Mouse (Mus musculus): ENCODE measurements around the gene Ptprn2. TPM values are rescaled to one million over a fixed set of nuclear protein-coding genes. Genes with fewer than 3 reads are reported as not detected.

The Ptprn2 gene
- total and polyA plus RNA-seq, 3 experiments, result 0.17 TPM; not detected in 2

DNA sequence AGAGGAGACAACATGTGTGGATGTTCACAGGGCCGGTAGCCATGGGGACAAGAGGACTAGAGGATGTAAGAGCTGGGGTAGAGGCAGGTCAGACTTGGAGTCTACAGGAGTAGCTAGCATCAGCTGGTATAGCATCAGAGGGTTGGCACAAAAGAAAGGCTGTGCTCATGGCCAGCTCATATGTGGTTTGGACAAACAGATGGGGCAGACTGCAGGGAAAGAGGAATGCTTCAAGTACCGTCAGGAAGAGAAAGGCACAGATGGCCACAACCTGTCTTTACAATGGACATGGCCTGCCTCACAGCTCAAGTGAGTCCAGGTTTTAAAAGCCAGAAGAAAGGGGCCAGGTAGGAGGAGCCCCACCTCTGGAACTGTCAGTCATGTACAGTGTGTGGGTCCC, 776.5 kb downstream of the Ptprn2 start:
- no peak overlapping the region for H3K4me3 ChIP-seq (replicated peaks in 1 of 3; ENCODE audit: low read depth in 2 of 3, low read length in 2 of 3, poor library complexity in 1 of 3)
- H3K79me2 ChIP-seq (replicated peaks; ENCODE audit: control insufficient read depth, extremely low read depth, insufficient read depth, poor library complexity, severe bottlenecking), result no peaks in the 10 kb centered on the region
- no peak for DNase-seq (ENCODE audit: extremely low read depth)
- dilution Hi-C loops (cut with MboI; ENCODE audit: extremely low pct_ligation_motif_present, extremely low pct_unique_long_range_greater_than_20kb, low sequenced_read_pairs) (no loop called here), in situ Hi-C loops (cut with MboI; ENCODE audit: low pct_ligation_motif_present, low pct_unique_long_range_greater_than_20kb, low sequenced_read_pairs) (no loop called here)
- no peaks in the 10 kb centered on the region for H3K9me3 ChIP-seq (replicated peaks; ENCODE audit: low read length)
- no peaks in the 10 kb centered on the region for H3K27me3 ChIP-seq (replicated peaks)
- no peak overlapping the region for H3K4me2 ChIP-seq (ENCODE audit: insufficient read depth, low read depth, poor library complexity, severe bottlenecking)
- TF ChIP-seq MAZ (IDR thresholded peaks at IDR 0.05; ENCODE audit: low read depth, low read length) (no peak), UBTF (IDR thresholded peaks at IDR 0.05; ENCODE audit: low read depth, low read length) (no peak), POLR2A (IDR thresholded peaks at IDR 0.05; ENCODE audit: low read depth, low read length) (no peak), EP300 (IDR thresholded peaks at IDR 0.05; ENCODE audit: low read length) (no peak), ZC3H11A (IDR thresholded peaks at IDR 0.05; ENCODE audit: low read depth, low read length) (no peak), CHD1 (IDR thresholded peaks at IDR 0.05; ENCODE audit: low read depth, low read length) (no peak), CTCF (conservative IDR thresholded peaks at IDR 0.05 in 1 of 2, IDR thresholded peaks at IDR 0.05 in 1 of 2; ENCODE audit: low read depth in 2 of 2, low read length in 2 of 2) (no peak), SIN3A (IDR thresholded peaks at IDR 0.05; ENCODE audit: low read length) (no peak), MYC (IDR thresholded peaks at IDR 0.05; ENCODE audit: low read depth, low read length) (no peak), PAX5 (IDR thresholded peaks at IDR 0.05; ENCODE audit: low read length) (no peak), GABPA (IDR thresholded peaks at IDR 0.05; ENCODE audit: insufficient replicate concordance, low read depth, low read length) (no peak), MAFK (IDR thresholded peaks at IDR 0.05; ENCODE audit: insufficient replicate concordance, low read length) (no peak), NRF1 (IDR thresholded peaks at IDR 0.05; ENCODE audit: low read depth, low read length) (no peak), E2F4 (IDR thresholded peaks at IDR 0.05; ENCODE audit: insufficient replicate concordance, low read depth, low read length) (no peak)
- no peak overlapping the region for H3K9ac ChIP-seq (ENCODE audit: insufficient read depth, low read depth)
- no peaks in the 10 kb centered on the region for H3K36me3 ChIP-seq (replicated peaks in 1 of 2; ENCODE audit: control insufficient read depth in 1 of 2, insufficient read depth in 1 of 2, low read length in 1 of 2)
- no peaks in the 10 kb centered on the region for H3K4me1 ChIP-seq (ENCODE audit: control insufficient read depth in 1 of 2, insufficient read depth in 2 of 2)
- H3K27ac ChIP-seq (ENCODE audit: insufficient read depth, low read depth), result no peak overlapping the region

DNA sequence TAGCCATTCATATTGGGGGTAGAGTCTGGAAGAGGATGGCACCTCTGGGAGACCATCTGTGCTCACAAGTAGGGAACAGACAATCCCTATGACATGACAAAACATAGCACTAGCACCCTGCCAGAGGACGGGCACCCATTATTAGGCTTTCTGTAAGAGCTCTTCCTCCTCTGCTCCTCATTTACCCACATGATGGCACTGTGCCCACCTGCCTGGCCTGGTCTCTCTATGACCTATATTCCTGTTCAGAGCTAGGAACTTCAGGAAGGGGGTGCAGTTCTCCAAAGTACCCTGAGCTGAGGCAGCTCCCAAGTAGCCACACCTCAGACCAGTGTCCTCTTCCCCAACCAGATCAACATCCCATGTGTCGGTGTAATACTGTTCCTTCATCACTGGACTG, 777.6 kb downstream of the Ptprn2 start:
- Histone ChIP-seq H3K27me3 (replicated peaks) (no peaks in the 10 kb centered on the region), H3K4me1 (ENCODE audit: control insufficient read depth in 1 of 2, insufficient read depth in 2 of 2) (no peaks in the 10 kb centered on the region), H3K4me2 (ENCODE audit: insufficient read depth, low read depth, poor library complexity, severe bottlenecking) (no peak overlapping the region), H3K79me2 (replicated peaks; ENCODE audit: control insufficient read depth, extremely low read depth, insufficient read depth, poor library complexity, severe bottlenecking) (no peaks in the 10 kb centered on the region), H3K36me3 (replicated peaks in 1 of 2; ENCODE audit: control insufficient read depth in 1 of 2, insufficient read depth in 1 of 2, low read length in 1 of 2) (no peaks in the 10 kb centered on the region), H3K4me3 (replicated peaks in 1 of 3; ENCODE audit: low read depth in 2 of 3, low read length in 2 of 3, poor library complexity in 1 of 3) (no peak overlapping the region), H3K9me3 (replicated peaks; ENCODE audit: low read length) (no peaks in the 10 kb centered on the region), H3K27ac (ENCODE audit: insufficient read depth, low read depth) (no peak overlapping the region), H3K9ac (ENCODE audit: insufficient read depth, low read depth) (no peak overlapping the region)
- no peak for DNase-seq (ENCODE audit: extremely low read depth)
- in situ Hi-C loops (cut with MboI; ENCODE audit: low pct_ligation_motif_present, low pct_unique_long_range_greater_than_20kb, low sequenced_read_pairs), result no loop called here
- TF ChIP-seq UBTF (IDR thresholded peaks at IDR 0.05; ENCODE audit: low read depth, low read length) (no peak), IRF4 (IDR thresholded peaks at IDR 0.05; ENCODE audit: low read depth, low read length) (no peak), CTCF (conservative IDR thresholded peaks at IDR 0.05 in 1 of 2, IDR thresholded peaks at IDR 0.05 in 1 of 2; ENCODE audit: low read depth in 2 of 2, low read length in 2 of 2) (no peak)
- dilution Hi-C loops (cut with MboI; ENCODE audit: extremely low pct_ligation_motif_present, extremely low pct_unique_long_range_greater_than_20kb, low sequenced_read_pairs), result no loop called here

DNA sequence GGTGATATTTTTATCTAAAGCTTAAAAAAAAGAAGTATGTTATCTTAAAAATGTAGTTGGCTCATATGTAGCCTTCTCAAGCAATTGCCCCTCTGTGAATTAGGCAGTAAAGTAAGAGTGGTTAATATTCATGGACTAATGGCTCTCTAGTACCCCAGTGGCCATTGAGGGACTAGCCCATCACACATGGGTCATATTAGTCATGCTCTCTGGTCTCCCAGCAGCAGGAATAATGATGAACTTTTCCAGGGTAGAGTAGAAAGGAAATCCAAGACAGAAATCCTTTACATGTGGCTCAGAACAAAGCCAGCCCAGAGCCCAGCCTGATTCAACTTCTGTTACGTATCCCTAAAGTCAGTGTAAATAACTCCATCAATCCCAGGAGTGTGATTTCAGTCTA, 779.7 kb downstream of the Ptprn2 start:
- no peak for DNase-seq (ENCODE audit: extremely low read depth)
- H3K27ac ChIP-seq (ENCODE audit: insufficient read depth, low read depth), result no peak overlapping the region
- H3K4me3 ChIP-seq (replicated peaks in 1 of 3; ENCODE audit: low read depth in 2 of 3, low read length in 2 of 3, poor library complexity in 1 of 3), result no peak overlapping the region
- H3K9me3 ChIP-seq (replicated peaks; ENCODE audit: low read length), result no peaks in the 10 kb centered on the region
- no peak for TF ChIP-seq ZNF384 (IDR thresholded peaks at IDR 0.05; ENCODE audit: low read depth, low read length)
- TF ChIP-seq POLR2A (IDR thresholded peaks at IDR 0.05; ENCODE audit: low read depth, low read length), result no peak
- TF ChIP-seq JUN (IDR thresholded peaks at IDR 0.05; ENCODE audit: insufficient read depth, low read depth, low read length), result no peak
- no peak for TF ChIP-seq TBP (conservative IDR thresholded peaks at IDR 0.05; ENCODE audit: low read depth, low read length)
- no peak for TF ChIP-seq ZC3H11A (IDR thresholded peaks at IDR 0.05; ENCODE audit: low read depth, low read length)
- no peak for TF ChIP-seq MYC (IDR thresholded peaks at IDR 0.05; ENCODE audit: low read depth, low read length)
- TF ChIP-seq CHD2 (IDR thresholded peaks at IDR 0.05; ENCODE audit: low read length), result no peak
- no peak for TF ChIP-seq KAT2A (IDR thresholded peaks at IDR 0.05; ENCODE audit: insufficient replicate concordance, low read length)
- no peak for TF ChIP-seq RCOR1 (conservative IDR thresholded peaks at IDR 0.05; ENCODE audit: low read depth, low read length)
- no peak for TF ChIP-seq ZKSCAN1 (IDR thresholded peaks at IDR 0.05; ENCODE audit: borderline replicate concordance, low read depth, low read length)
- TF ChIP-seq HCFC1 (IDR thresholded peaks at IDR 0.05; ENCODE audit: low read depth, low read length), result no peak
- TF ChIP-seq BHLHE40 (IDR thresholded peaks at IDR 0.05; ENCODE audit: low read depth, low read length), result no peak
- TF ChIP-seq MAX (IDR thresholded peaks at IDR 0.05; ENCODE audit: low read length), result no peak
- no peak for TF ChIP-seq NELFE (IDR thresholded peaks at IDR 0.05; ENCODE audit: low read depth, low read length)
- no peaks in the 10 kb centered on the region for H3K4me1 ChIP-seq (ENCODE audit: control insufficient read depth in 1 of 2, insufficient read depth in 2 of 2)
- H3K79me2 ChIP-seq (replicated peaks; ENCODE audit: control insufficient read depth, extremely low read depth, insufficient read depth, poor library complexity, severe bottlenecking), result no peaks in the 10 kb centered on the region
- in situ Hi-C loops (cut with MboI; ENCODE audit: low pct_ligation_motif_present, low pct_unique_long_range_greater_than_20kb, low sequenced_read_pairs), result no loop called here
- no peak overlapping the region for H3K4me2 ChIP-seq (ENCODE audit: insufficient read depth, low read depth, poor library complexity, severe bottlenecking)
- no peaks in the 10 kb centered on the region for H3K36me3 ChIP-seq (replicated peaks in 1 of 2; ENCODE audit: control insufficient read depth in 1 of 2, insufficient read depth in 1 of 2, low read length in 1 of 2)
- dilution Hi-C loops (cut with MboI; ENCODE audit: extremely low pct_ligation_motif_present, extremely low pct_unique_long_range_greater_than_20kb, low sequenced_read_pairs), result no loop called here
- H3K9ac ChIP-seq (ENCODE audit: insufficient read depth, low read depth), result no peak overlapping the region
- no peaks in the 10 kb centered on the region for H3K27me3 ChIP-seq (replicated peaks)
